Mouse (Mus musculus) C2C12 (cell line): ENCODE data around the gene Fam161b. TPM values are rescaled to one million over a fixed set of nuclear protein-coding genes. Genes with fewer than 3 reads are reported as not detected.
"Not testable (repeated sequence)": the region's sequence is repeated elsewhere in the genome, so short reads cannot be mapped to it uniquely, and the experiment has no call there.

ENCODE experiments used
- H3K27me3 ChIP-seq: one replicate; pipeline ENCODE4 v1.6.1; 2011; ENCODE audit not compliant: control insufficient read depth, insufficient read depth, insufficient read length
- H3K36me3 ChIP-seq: one replicate; pipeline ENCODE4 v1.6.1; 2011; ENCODE audit not compliant: control insufficient read depth, insufficient read depth
- H3K4me3 ChIP-seq: one replicate; pipeline ENCODE4 v1.5.1; 2011; ENCODE audit warnings: mild to moderate bottlenecking, control low read depth; ENCODE audit not compliant: poor library complexity, insufficient read depth, severe bottlenecking
- H3K79me2 ChIP-seq: one replicate; pipeline ENCODE4 v1.6.1; 2011; ENCODE audit not compliant: control insufficient read depth, insufficient read depth
- H3K79me3 ChIP-seq: one replicate; pipeline ENCODE4 v1.6.1; 2011; ENCODE audit warnings: low read depth, control low read depth
- H3ac ChIP-seq: one replicate; pipeline ENCODE3; 2011; ENCODE audit warnings: low read depth; ENCODE audit not compliant: control insufficient read depth, insufficient read length
- CEBPB ChIP-seq: IDR thresholded peaks from one replicate; pipeline ENCODE4 v1.6.1; 2011; ENCODE audit warnings: low read depth, mild to moderate bottlenecking, control low read depth, moderate library complexity
- CTCF ChIP-seq: IDR thresholded peaks from one replicate; pipeline ENCODE4 v1.5.1; 2011; ENCODE audit not compliant: control insufficient read depth, insufficient read depth, insufficient read length
- FOSL1 ChIP-seq: IDR thresholded peaks from one replicate; pipeline ENCODE4 v1.8.0; 2011; ENCODE audit warnings: mild to moderate bottlenecking, low read length; ENCODE audit not compliant: poor library complexity, insufficient read depth, severe bottlenecking
- MAX ChIP-seq: IDR thresholded peaks from one replicate; pipeline ENCODE4 v1.6.1; 2011; ENCODE audit warnings: mild to moderate bottlenecking, control low read depth
- MYOD1 ChIP-seq: IDR thresholded peaks from one replicate; pipeline ENCODE4 v1.6.1; 2011; ENCODE audit warnings: low read depth; ENCODE audit not compliant: control insufficient read depth, insufficient read length
- MYOG ChIP-seq: IDR thresholded peaks from one replicate; pipeline ENCODE4 v1.6.1; 2011; ENCODE audit not compliant: control insufficient read depth, insufficient read length; ENCODE audit errors: extremely low read depth
- USF1 ChIP-seq: IDR thresholded peaks from one replicate; pipeline ENCODE4 v1.6.1; 2011; ENCODE audit warnings: low read depth, mild to moderate bottlenecking, control low read depth, moderate library complexity
- polyA plus RNA-seq: library from polyadenylated mRNA; unstranded; fragments of >200 nt; fragmentation: generic; extraction: Trizol; gene quantifications from one replicate; pipeline ENCODE4 v1.2.1, GENCODE M21; 2012; ENCODE audit warnings: missing spikeins

Gene Fam161b
- polyA plus RNA-seq, 1 experiment = 0.50 TPM

DNA sequence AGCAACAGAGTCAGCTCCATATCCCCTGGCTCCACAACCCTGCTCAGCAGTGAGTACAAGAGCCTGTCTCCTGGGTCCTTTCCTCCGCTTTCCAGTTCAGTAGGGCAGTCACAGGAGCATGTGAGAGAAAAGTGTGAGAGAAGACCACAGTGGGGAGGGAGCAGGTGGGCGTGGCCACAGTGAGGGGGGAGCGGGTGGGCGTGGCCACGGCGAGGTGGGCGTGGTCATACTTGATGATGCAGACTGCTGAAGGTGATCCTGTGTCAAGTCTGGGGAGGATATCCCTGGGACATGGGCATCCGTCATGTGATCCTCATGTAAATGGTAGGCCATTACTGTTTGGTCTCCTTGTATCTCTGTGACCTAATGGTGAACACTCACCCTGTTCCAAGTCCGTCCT, 5.3 kb upstream of the Fam161b start:
- H3K4me3 ChIP-seq = no peak overlapping the region
- peaks cover 43% of the 10 kb centered on the region for H3K79me2 ChIP-seq
- peaks cover 24% of the 10 kb centered on the region for H3K36me3 ChIP-seq
- no peak overlapping the region for H3ac ChIP-seq
- peaks cover 35% of the 10 kb centered on the region for H3K79me3 ChIP-seq
- no peaks in the 10 kb centered on the region for H3K27me3 ChIP-seq
- TF ChIP-seq CEBPB (no peak), MAX (no peak), MYOD1 (no peak), FOSL1 (no peak), USF1 (no peak), CTCF (no peak)

DNA sequence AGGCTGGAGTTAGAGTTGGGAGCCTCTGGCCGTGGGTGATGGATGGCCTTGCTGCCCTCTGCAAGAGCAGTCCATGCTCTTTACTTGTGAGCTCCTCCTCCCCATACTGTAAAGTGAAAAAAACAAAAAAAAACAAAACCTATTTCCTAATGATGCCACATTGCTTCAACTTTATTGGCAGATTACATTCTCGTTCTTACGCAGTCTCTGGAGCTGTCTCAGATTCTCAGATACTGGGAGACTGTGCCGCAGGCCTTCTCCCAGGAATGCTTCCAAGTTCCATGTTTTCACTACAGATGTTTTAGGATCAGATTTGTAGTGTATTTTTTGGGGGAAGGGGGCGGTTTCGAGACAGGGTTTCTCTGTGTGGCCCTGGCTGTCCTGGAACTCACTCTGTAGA, 3.5 kb upstream of the Fam161b start:
- TF ChIP-seq MAX (no peak), CEBPB (no peak), CTCF (no peak), USF1 (no peak), MYOD1 (no peak), FOSL1 (no peak), MYOG (no peak)
- H3K4me3 ChIP-seq = no peak overlapping the region
- peaks cover 35% of the 10 kb centered on the region for H3K79me3 ChIP-seq
- peaks cover 9% of the 10 kb centered on the region for H3K36me3 ChIP-seq
- H3K27me3 ChIP-seq = no peaks in the 10 kb centered on the region
- no peak overlapping the region for H3ac ChIP-seq
- peaks cover 44% of the 10 kb centered on the region for H3K79me2 ChIP-seq

DNA sequence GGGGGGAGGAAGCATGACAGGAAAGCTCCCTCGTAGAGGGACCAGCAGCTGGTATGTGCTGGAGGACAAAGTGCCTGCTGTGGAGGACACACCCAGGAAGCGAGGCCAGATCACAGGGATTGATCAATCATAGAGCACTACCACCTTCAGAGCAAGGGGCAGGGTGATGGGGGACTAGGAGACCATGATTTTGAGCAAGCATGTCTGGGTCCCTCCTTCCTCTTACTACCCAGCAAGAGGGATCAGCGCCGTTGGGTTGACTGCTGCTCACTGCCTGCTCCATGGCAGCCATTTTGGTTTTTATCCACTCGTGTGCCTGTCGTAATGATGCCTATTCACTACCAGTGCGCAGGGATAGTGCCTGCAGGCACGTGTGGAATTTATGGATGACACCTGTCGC, 2.7 kb upstream of the Fam161b start:
- no peak overlapping the region for H3ac ChIP-seq
- peaks cover 8% of the 10 kb centered on the region for H3K36me3 ChIP-seq
- no peaks in the 10 kb centered on the region for H3K27me3 ChIP-seq
- no peak for TF ChIP-seq MYOG
- no peak for TF ChIP-seq MYOD1
- TF ChIP-seq USF1 = no peak
- no peak for TF ChIP-seq CEBPB
- no peak for TF ChIP-seq CTCF
- TF ChIP-seq FOSL1 = no peak
- no peak for TF ChIP-seq MAX
- peaks cover 44% of the 10 kb centered on the region for H3K79me2 ChIP-seq
- H3K79me3 ChIP-seq = peaks cover 35% of the 10 kb centered on the region
- H3K4me3 ChIP-seq = no peak overlapping the region

DNA sequence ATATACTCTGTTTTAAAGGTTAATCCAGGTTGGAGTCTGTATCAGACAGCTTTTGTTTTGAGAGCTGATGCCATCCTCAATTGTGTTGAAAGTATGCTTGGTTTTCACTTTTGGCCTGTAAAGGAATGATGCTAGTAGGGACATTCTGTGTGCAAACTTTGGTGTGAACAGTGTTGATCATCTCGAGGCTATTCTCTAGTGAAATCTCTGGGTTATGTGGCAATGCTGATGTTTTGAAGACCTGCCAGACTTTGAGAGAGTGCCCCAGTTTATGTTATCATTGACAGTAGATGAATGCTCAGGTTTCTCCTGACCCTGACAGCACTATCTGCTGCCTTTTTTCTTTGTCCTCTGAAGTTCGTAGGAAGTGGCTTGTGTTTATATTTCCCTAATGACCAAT, 1.2 kb upstream of the Fam161b start:
- Histone ChIP-seq H3ac (no peak overlapping the region), H3K27me3 (no peaks in the 10 kb centered on the region), H3K79me3 (peaks cover 35% of the 10 kb centered on the region), H3K36me3 (peaks cover under 1% of the 10 kb centered on the region), H3K4me3 (peak overlapping the region; percentile 95), H3K79me2 (peaks cover 44% of the 10 kb centered on the region)
- TF ChIP-seq MYOG (no peak), FOSL1 (no peak), USF1 (no peak), CTCF (no peak), MYOD1 (no peak), CEBPB (no peak), MAX (no peak)

DNA sequence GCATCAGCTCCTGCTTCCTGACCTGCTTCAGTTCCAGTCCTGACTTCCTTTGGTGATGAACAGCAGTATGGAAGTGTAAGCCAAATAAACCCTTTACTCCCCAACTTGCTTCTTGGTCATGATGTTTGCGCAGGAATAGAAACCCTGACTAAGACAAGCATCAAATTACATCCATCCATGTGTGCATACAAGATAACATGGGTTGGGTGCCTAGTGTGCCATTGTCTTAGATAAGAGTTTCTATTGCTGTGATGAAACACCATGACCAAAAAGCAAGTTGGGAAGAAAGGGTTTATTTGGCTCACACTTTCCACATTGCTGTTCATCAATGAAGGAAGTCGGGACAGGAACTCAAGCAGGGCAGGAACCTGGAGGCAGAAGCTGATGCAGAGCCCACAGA, 2.9 kb downstream of the Fam161b start:
- H3K36me3 ChIP-seq, H3K4me3 ChIP-seq, H3K27me3 ChIP-seq, H3ac ChIP-seq: not testable (repeated sequence)
- Histone ChIP-seq H3K79me2 (peaks cover 18% of the 10 kb centered on the region), H3K79me3 (peaks cover 18% of the 10 kb centered on the region)

DNA sequence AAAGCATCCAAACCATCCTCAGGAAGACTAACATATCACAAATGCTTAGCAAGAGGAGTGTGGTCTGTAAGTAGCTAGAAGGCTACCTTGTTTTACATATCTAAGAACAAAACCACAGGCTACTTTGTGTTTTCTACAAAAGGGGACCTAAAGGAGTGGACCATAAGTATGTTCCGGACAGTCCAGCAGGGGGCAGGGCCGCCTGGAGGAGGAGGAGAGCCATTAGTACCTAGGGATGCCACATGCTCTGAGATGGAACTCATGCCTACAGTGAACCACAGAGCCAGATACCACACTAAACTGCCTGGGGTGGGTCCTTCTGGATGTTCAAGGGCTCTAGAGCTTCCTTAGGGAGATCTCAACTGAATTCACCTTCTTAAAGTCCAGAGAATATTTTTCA, 14.4 kb downstream of the Fam161b start:
- Histone ChIP-seq H3K79me3 (no peaks in the 10 kb centered on the region), H3K4me3 (no peak overlapping the region), H3ac (no peak overlapping the region), H3K79me2 (no peaks in the 10 kb centered on the region), H3K27me3 (no peaks in the 10 kb centered on the region), H3K36me3 (peaks cover 30% of the 10 kb centered on the region)
- TF ChIP-seq MYOG (no peak), CEBPB (no peak), FOSL1 (no peak), USF1 (no peak), MYOD1 (no peak)
